Mouse (Mus musculus): ENCODE results near the gene Pias3.

GRCm38 (mm10) chr3:96662731-96663316, 33.4 kb upstream of the Pias3 start:
- TF ChIP-seq CTCF (IDR thresholded peaks at IDR 0.05; ENCODE audit: low read depth, low read length): no peak
- no peak for TF ChIP-seq POLR2A (IDR thresholded peaks at IDR 0.05; ENCODE audit: extremely low read depth, insufficient read depth, low read length)

Data from liver, adult 2 months (tissue).